Mouse (Mus musculus) myocyte (in vitro differentiated cells): ENCODE measurements around the gene Creb3l1. TPM values are rescaled to one million over a fixed set of nuclear protein-coding genes. Genes with fewer than 3 reads are reported as not detected.

Experiments used
- H3K27me3 ChIP-seq: one replicate; pipeline ENCODE4 v1.6.1; 2011; ENCODE audit not compliant: control insufficient read depth, insufficient read depth, insufficient read length
- H3K36me3 ChIP-seq: one replicate; pipeline ENCODE4 v1.6.1; 2011; ENCODE audit not compliant: control insufficient read depth, insufficient read depth
- H3K4me2 ChIP-seq: one replicate; pipeline ENCODE4 v1.6.1; 2011; ENCODE audit warnings: low read depth, control low read depth
- H3K4me3 ChIP-seq: one replicate; pipeline ENCODE4 v1.5.1; 2011; ENCODE audit warnings: mild to moderate bottlenecking, control low read depth, moderate library complexity
- H3K79me2 ChIP-seq: one replicate; pipeline ENCODE4 v1.6.1; 2011; ENCODE audit not compliant: control insufficient read depth, insufficient read depth
- H3ac ChIP-seq: one replicate; pipeline ENCODE4 v1.6.1; 2011; ENCODE audit not compliant: control insufficient read depth, insufficient read length
- CEBPB ChIP-seq: IDR thresholded peaks from 2 replicates; pipeline ENCODE4 v1.6.1; 2011; ENCODE audit warnings: mild to moderate bottlenecking, moderate library complexity; ENCODE audit not compliant: poor library complexity, insufficient read depth, severe bottlenecking
- E2F4 ChIP-seq: IDR thresholded peaks from one replicate; pipeline ENCODE4 v1.6.1; 2011; ENCODE audit warnings: mild to moderate bottlenecking, control low read depth, moderate library complexity; ENCODE audit not compliant: insufficient read depth
- MAX ChIP-seq: IDR thresholded peaks from one replicate; pipeline ENCODE4 v1.6.1; 2011; ENCODE audit warnings: low read depth, mild to moderate bottlenecking, control low read depth
- MYOD1 ChIP-seq, 3 experiments: IDR thresholded peaks; one replicate each; pipeline ENCODE4 v1.6.1; 2011; ENCODE audit warnings: control low read depth in 2 of 3, low read depth in 2 of 3, mild to moderate bottlenecking in 2 of 3, moderate library complexity in 1 of 3; ENCODE audit not compliant: insufficient read length in 2 of 3, control insufficient read depth in 1 of 3
- MYOG ChIP-seq, 3 experiments: IDR thresholded peaks; one replicate each; pipeline ENCODE4 v1.6.1; 2011; ENCODE audit warnings: control low read depth in 2 of 3, low read depth in 2 of 3, mild to moderate bottlenecking in 2 of 3; ENCODE audit not compliant: insufficient read length in 2 of 3, control insufficient read depth in 1 of 3, insufficient read depth in 1 of 3
- POLR2A ChIP-seq: IDR thresholded peaks from one replicate; pipeline ENCODE4 v1.6.1; 2011; ENCODE audit warnings: low read depth, mild to moderate bottlenecking, control low read depth, moderate library complexity; ENCODE audit not compliant: insufficient read length
- POLR2AphosphoS2 ChIP-seq: IDR thresholded peaks from one replicate; pipeline ENCODE4 v1.6.1; 2011; ENCODE audit warnings: low read depth, control low read depth; ENCODE audit not compliant: insufficient read length
- REST ChIP-seq: IDR thresholded peaks from one replicate; pipeline ENCODE4 v1.6.1; 2011; ENCODE audit warnings: mild to moderate bottlenecking, control low read depth, moderate library complexity; ENCODE audit not compliant: insufficient read depth, insufficient read length
- SRF ChIP-seq: IDR thresholded peaks from one replicate; pipeline ENCODE4 v1.6.1; 2011; ENCODE audit warnings: low read depth; ENCODE audit not compliant: control insufficient read depth, insufficient read length
- TCF12 ChIP-seq: IDR thresholded peaks from one replicate; pipeline ENCODE4 v1.6.1; 2011; ENCODE audit warnings: mild to moderate bottlenecking, control low read depth; ENCODE audit not compliant: poor library complexity, insufficient read depth, severe bottlenecking
- TCF3 ChIP-seq: IDR thresholded peaks from one replicate; pipeline ENCODE4 v1.6.1; 2011; ENCODE audit warnings: low read depth, control low read depth; ENCODE audit not compliant: insufficient read length
- USF1 ChIP-seq: IDR thresholded peaks from one replicate; pipeline ENCODE4 v1.6.1; 2011; ENCODE audit warnings: low read depth, mild to moderate bottlenecking, control low read depth, moderate library complexity
- polyA plus RNA-seq: library from polyadenylated mRNA; unstranded; fragments of >200 nt; fragmentation: generic; extraction: Trizol; gene quantifications from one replicate; pipeline ENCODE4 v1.2.1, GENCODE M21; 2012; ENCODE audit warnings: missing spikeins

Creb3l1 gene
- polyA plus RNA-seq, 1 experiment: 97.3 TPM

DNA sequence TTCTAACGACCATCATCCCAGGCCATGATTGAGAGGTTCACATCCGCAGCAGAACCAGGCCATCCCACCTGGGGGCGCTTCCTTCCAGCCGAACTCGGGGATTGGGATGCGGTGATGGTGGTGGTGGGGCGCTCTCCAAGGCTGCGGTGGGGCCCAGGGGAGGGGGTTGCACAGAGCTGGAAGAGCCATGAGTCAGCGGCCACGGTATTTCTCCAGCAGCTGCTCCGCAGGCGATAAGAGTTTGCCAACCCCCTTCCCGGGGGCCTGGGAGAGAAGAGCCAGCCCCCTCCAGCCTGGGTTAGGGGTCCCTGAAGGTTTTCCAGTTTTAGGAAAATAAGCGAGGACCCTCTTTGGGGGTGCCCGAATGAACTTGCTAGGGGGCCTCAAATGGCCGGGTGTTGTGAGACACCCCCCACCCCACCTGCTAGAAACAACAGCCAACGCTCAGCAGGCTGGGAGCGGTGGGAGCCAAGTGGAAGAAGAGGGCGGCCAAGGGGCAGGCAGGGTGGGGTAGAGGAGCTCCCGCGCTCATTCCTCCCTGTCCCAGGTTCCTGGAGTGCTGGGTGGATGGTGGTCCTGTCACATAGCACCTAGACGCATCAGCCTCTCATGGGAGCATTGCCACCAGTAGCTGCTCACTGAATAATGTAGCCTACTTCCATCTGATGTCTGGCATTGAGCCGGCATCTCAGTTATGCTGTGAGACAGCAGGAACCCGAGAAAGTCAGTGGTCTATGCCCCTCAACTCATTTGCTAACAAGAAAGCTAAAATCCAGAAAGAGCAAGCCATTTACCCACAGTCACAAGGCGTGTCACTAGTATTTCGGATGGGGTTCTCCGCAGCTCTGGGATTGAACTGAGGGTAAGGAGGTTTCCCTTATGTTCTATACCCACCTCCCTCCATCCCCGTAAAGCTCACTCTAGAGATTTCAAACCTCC is 17.1 kb downstream of the Creb3l1 start:
- no peaks in the 10 kb centered on the region for H3K36me3 ChIP-seq
- TF ChIP-seq MAX (no peak), MYOD1 (IDR thresholded peaks at IDR 0.05; ENCODE audit: control insufficient read depth in 1 of 3, insufficient read length in 2 of 3, low read depth in 2 of 3) (peak in 2 of 3 experiments; percentile 80 to 89), MYOG (IDR thresholded peaks at IDR 0.05; ENCODE audit: control insufficient read depth in 1 of 3, insufficient read depth in 1 of 3, insufficient read length in 2 of 3, low read depth in 2 of 3) (peak; percentile 19 to 90 (median 74)), SRF (no peak), TCF3 (peak; percentile 12), USF1 (no peak), POLR2AphosphoS2 (peak; percentile 58), TCF12 (peak; percentile 47), E2F4 (no peak)
- peak overlapping the region; percentile 22 for H3K4me3 ChIP-seq
- peaks cover 68% of the 10 kb centered on the region for H3K79me2 ChIP-seq
- H3ac ChIP-seq: peak overlapping the region; percentile 18
- H3K27me3 ChIP-seq: no peaks in the 10 kb centered on the region
- peak overlapping the region; percentile 99 for H3K4me2 ChIP-seq

GRCm38 (mm10) chr2:92006491-92006890 is 17.8 kb downstream of the Creb3l1 start:
- Histone ChIP-seq H3K4me2 (peak overlapping the region; percentile 99), H3ac (no peak overlapping the region), H3K27me3 (no peaks in the 10 kb centered on the region), H3K4me3 (peak overlapping the region; percentile 22), H3K36me3 (peaks cover 3% of the 10 kb centered on the region), H3K79me2 (peaks cover 61% of the 10 kb centered on the region)
- TF ChIP-seq POLR2AphosphoS2 (no peak), REST (no peak), SRF (no peak), TCF12 (no peak), TCF3 (no peak), MAX (no peak), E2F4 (no peak), POLR2A (no peak), USF1 (no peak), MYOD1 (IDR thresholded peaks at IDR 0.05; ENCODE audit: control insufficient read depth in 1 of 3, insufficient read length in 2 of 3, low read depth in 2 of 3) (no peak), MYOG (IDR thresholded peaks at IDR 0.05; ENCODE audit: control insufficient read depth in 1 of 3, insufficient read depth in 1 of 3, insufficient read length in 2 of 3, low read depth in 2 of 3) (no peak), CEBPB (no peak)

DNA sequence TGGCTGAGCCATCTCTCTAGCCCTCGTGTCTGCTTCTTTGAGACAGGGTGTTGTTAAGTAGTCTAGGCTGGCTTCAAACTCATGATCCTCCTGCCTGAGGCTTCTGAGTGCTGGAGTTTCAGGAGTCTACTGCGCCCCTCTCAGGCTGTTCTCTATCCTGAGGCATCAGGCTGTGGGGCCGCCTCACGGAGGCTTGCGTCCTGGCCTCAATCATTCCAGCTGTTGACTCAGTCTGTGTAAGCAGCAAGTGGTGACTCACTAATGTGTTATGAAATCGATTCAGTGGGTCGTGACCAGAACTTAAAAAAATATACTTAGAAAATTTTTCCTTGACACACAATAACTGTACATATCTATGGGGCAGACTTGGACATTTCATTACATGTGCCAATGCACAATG is 19.7 kb downstream of the Creb3l1 start:
- TF ChIP-seq TCF3 (no peak), MYOG (IDR thresholded peaks at IDR 0.05; ENCODE audit: control insufficient read depth in 1 of 3, insufficient read depth in 1 of 3, insufficient read length in 2 of 3, low read depth in 2 of 3) (peak in 2 of 3 experiments; percentile 26 to 39), CEBPB (peak; percentile 79), MYOD1 (IDR thresholded peaks at IDR 0.05; ENCODE audit: control insufficient read depth in 1 of 3, insufficient read length in 2 of 3, low read depth in 2 of 3) (peak in 2 of 3 experiments; percentile 56 to 61), POLR2A (no peak)
- peak overlapping the region; percentile 52 for H3K4me2 ChIP-seq
- no peak overlapping the region for H3K4me3 ChIP-seq
- H3K79me2 ChIP-seq: peaks cover 42% of the 10 kb centered on the region
- peaks cover 21% of the 10 kb centered on the region for H3K36me3 ChIP-seq
- H3ac ChIP-seq: no peak overlapping the region
- H3K27me3 ChIP-seq: no peaks in the 10 kb centered on the region

DNA sequence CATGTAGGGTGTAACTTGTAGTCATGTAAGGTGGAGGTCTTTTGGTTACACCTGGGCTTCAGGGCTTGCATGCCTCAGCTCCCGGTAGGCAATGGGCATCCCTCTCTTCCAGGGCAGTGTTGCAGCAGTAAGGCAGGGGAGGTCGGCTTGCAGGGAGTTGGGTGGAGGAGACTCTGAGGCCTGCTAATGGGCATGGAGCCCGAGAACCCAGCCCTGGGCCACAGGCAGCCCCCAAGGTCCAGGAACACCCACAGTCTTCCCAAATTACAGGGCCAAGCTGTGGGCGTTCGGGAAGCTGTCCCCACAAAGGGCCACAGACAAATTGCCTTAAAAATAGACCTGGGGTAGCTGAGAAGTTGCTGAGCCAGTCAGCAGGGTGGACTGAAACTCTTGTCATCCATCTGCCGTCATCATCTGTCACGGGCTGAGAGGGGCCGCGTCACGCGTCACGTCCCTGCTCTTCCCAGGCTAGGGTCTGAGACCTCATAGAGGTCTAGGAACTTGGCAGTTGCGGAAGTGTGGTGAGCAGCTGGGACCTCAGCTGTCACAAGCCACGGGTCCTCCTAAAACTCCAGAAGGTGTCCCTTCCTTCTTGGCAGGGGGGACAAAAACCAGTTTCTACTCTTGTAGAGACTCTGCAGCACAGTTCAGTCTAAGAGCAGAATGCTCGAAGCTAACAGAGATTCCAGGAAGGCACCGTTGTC is 26.2 kb downstream of the Creb3l1 start:
- peaks cover 6% of the 10 kb centered on the region for H3K79me2 ChIP-seq
- peaks cover 41% of the 10 kb centered on the region for H3K36me3 ChIP-seq
- H3K4me3 ChIP-seq: no peak overlapping the region
- H3K4me2 ChIP-seq: no peak overlapping the region
- H3K27me3 ChIP-seq: no peaks in the 10 kb centered on the region
- TF ChIP-seq MAX (no peak), MYOG (IDR thresholded peaks at IDR 0.05; ENCODE audit: control insufficient read depth in 1 of 3, insufficient read depth in 1 of 3, insufficient read length in 2 of 3, low read depth in 2 of 3) (peak in 2 of 3 experiments; percentile 36 to 67), MYOD1 (IDR thresholded peaks at IDR 0.05; ENCODE audit: control insufficient read depth in 1 of 3, insufficient read length in 2 of 3, low read depth in 2 of 3) (peak in 2 of 3 experiments; percentile 22 to 64), TCF12 (no peak), REST (no peak)
- no peak overlapping the region for H3ac ChIP-seq
